Mouse (Mus musculus): ENCODE measurements around the gene Dok7. TPM values are rescaled to one million over a fixed set of nuclear protein-coding genes. Genes with fewer than 3 reads are reported as not detected.

Gene Dok7
- total RNA-seq, 2 experiments from 2014 or later: 21.7 to 29.2 TPM

- no peak for DNase-seq (ENCODE audit: low spot score in 2 of 2)
- intact Hi-C loops (cut with DNase I): loop anchor here (10.0 kb wide), 1 partner anchor 294 kb away; no protein-coding TSS in a partner anchor
Observed at GRCm38 (mm10) chr5:35050541-35050940, 6.0 kb upstream of the Dok7 start.

DNA sequence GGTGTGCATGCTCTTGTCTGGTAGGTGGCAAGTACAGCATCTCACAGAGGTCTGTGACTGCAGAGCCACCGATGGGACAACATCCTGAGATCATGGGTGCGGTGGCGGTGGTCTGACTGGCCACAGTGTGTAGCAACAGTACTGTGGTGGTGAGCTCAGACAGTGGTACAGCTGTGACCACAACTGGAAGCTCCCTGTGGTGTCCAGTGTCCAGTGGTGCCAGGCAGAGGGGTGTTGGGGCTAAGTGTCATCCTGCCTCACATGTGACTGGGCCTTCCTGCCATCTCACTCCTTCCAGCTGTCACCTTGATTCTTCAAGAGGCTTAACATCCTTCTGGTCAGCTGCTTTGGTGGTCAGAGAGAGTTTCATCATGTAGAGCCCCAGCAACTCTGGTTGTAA is 1.9 kb upstream of the Dok7 start:
- no peak for DNase-seq (ENCODE audit: low spot score in 2 of 2)
- intact Hi-C loops (cut with DNase I): loop anchor here (10.0 kb wide), 1 partner anchor 290 kb away; no protein-coding TSS in a partner anchor

DNA sequence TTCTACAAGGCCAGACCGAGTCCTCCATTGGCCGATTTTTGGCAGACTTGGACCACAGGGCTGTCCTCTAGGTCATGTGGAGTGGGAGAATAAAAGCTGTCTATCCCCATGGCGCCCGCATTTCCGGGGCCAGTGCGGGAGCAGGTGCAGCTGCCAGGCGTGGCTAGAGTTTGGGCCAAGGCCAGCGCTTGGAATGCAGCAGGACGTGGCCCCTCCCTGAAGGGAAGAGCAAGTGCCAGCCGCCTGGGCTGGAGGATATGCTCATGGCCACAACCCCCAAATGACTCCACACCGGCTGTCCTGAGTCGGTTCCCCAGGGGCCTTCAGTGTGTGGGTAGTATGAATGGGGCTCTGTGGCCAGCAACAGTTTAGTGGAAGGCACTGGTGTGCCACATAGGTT is 1.5 kb upstream of the Dok7 start:
- DNase-seq (ENCODE audit: low spot score in 2 of 2): no peak
- intact Hi-C loops (cut with DNase I): loop anchor here (10.0 kb wide), 1 partner anchor 290 kb away; no protein-coding TSS in a partner anchor

DNA sequence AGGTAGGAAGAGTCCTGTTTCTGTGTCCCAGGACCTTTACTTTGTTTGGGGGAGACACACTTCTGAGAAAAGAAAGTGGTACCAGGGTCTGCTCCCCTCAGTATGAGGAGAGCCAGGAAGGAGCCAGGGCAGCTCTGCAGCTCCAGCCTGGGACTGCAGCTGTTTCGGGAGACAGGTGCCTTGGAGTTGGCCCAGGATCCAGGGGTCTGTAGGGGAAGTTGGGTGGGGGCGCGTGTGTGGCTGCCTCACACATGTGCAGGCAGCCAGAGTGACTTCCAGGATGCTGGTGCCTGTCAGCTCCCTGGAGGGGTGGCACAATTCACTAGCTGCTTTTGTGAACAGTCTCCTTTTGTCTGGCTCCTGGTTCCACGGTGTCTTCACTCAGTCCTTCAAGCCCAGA is 1.0 kb downstream of the Dok7 start:
- DNase-seq (ENCODE audit: low spot score in 2 of 2): no peak
- intact Hi-C loops (cut with DNase I): loop anchor here (10.0 kb wide), 1 partner anchor 287 kb away; no protein-coding TSS in a partner anchor

DNA sequence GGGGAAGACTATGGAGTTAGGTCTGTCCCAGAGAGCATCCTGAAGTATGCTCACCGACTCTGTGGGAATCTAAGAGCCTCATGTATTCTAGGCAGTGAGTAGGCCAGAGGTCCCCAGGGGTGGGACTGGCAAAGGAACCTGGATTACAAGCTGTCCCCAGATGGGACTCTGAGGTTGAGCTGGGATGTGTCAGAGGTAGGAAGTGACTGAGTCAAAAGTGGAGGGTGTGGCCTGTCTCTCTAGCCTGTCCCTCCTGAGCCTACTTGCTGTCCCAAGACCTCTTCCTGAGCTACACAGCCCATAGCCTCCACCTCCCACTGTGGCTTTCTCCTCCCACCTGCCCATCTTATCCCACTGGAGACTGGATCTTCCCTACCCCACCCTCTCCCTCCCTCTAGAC is 1.6 kb downstream of the Dok7 start:
- intact Hi-C loops (cut with DNase I): loop anchor here (10.0 kb wide), 1 partner anchor 287 kb away; no protein-coding TSS in a partner anchor
- no peak for DNase-seq (ENCODE audit: low spot score in 2 of 2)

- intact Hi-C loops (cut with DNase I): no loop called here
- no peak for DNase-seq (ENCODE audit: low spot score in 2 of 2)
Observed at GRCm38 (mm10) chr5:35060098-35060497, 3.5 kb downstream of the Dok7 start.

DNA sequence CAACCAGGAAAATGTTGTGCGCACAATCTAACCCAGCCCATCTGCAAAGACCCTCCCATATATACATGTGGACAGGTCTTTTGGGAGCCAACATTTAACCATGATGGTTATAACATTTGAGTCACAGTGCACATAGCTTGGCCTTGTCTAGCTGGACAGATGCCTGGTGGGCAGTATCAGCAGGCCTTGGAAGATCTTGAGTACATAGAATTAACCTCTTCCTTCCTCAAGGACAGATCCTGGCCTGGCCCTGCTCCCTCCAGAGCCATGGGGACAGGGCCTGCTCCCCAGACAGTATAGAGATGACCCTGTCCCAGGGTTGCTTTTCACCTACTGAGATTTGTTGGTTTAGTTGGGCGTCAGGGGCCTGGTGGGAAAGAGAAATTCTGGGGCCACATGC is 13.3 kb downstream of the Dok7 start:
- intact Hi-C loops (cut with DNase I): no loop called here
- DNase-seq (ENCODE audit: low spot score in 2 of 2): no peak

- DNase-seq (ENCODE audit: low spot score in 2 of 2): no peak
- intact Hi-C loops (cut with DNase I): no loop called here
Observed at GRCm38 (mm10) chr5:35070314-35070713, 13.7 kb downstream of the Dok7 start.

DNA sequence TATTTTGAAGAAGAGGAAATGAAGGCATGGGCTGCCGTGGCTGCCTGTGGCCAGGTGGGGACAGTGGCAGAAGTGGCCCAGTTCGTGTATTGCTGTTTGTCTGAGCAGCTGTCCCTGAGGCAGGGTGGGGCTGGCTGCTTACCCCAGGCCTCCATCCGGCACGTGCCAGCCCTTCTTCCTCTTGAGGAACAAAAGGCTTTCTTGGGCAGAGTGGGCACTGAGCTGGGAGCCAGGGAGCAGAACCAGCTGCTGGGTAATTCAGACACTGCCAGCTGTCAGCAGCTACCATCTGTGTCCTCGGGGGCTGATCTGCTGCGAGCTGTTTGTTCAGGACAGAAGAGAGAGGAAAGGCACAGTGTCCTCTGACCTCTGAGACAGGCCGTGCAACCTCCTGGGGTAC is 14.4 kb downstream of the Dok7 start:
- peak; percentile 28 to 29 for DNase-seq (ENCODE audit: low spot score in 2 of 2)
- intact Hi-C loops (cut with DNase I): no loop called here

- intact Hi-C loops (cut with DNase I): no loop called here
- no peak for DNase-seq (ENCODE audit: low spot score in 2 of 2)
Observed at GRCm38 (mm10) chr5:35071855-35072254, 15.3 kb downstream of the Dok7 start.

GRCm38 (mm10) chr5:35073235-35073634 is 16.7 kb downstream of the Dok7 start:
- intact Hi-C loops (cut with DNase I): no loop called here
- DNase-seq (ENCODE audit: low spot score in 2 of 2): no peak

GRCm38 (mm10) chr5:35073992-35074391 is 17.4 kb downstream of the Dok7 start:
- intact Hi-C loops (cut with DNase I): no loop called here
- DNase-seq (ENCODE audit: low spot score in 2 of 2): peak in 1 of 2 experiments; percentile 25

- intact Hi-C loops (cut with DNase I): no loop called here
- DNase-seq (ENCODE audit: low spot score in 2 of 2): no peak
Observed at GRCm38 (mm10) chr5:35076369-35076768, 19.8 kb downstream of the Dok7 start.

DNA sequence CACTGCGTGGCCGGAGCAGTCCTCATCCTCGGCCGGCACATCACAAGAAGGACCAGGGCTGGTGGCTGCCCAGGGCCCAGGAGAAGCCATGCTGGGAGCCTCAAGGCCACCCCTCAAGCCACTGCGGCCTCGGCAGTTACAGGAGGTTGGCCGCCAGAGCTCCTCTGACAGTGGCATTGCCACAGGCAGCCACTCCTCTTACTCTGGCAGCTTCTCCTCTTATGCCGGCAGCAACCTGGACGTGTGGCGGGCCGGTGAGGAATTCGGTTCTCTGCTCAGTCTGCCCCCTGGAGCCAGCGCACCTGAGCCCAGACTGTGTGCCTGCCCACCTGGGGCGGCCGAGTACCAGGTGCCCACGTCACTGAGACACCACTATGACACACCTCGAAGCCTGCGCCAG is 22.5 kb downstream of the Dok7 start:
- intact Hi-C loops (cut with DNase I): no loop called here
- no peak for DNase-seq (ENCODE audit: low spot score in 2 of 2)

DNA sequence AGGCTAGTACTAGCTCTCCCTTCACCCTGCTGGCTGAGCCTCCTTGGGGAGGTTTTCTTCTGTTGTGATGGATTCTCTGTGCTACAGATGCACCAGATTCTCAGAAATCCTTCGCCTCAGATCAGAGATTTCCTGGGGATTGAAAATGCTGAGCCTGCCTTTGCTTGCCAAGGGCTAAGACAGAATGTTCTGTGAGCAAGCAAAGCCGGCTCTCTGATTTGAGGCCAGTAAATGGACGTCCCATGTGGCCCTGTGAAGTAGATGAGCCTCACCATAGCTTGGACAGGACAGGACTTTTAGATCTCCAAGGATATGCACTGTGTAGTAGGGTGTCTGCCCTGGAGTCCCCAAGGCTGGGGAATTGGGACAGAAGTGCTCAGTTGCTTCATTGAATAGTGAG is 28.3 kb downstream of the Dok7 start:
- DNase-seq (ENCODE audit: low spot score in 2 of 2): no peak
- intact Hi-C loops (cut with DNase I): no loop called here

- intact Hi-C loops (cut with DNase I): no loop called here
Observed at GRCm38 (mm10) chr5:35088785-35089613, 32.4 kb downstream of the Dok7 start.

DNA sequence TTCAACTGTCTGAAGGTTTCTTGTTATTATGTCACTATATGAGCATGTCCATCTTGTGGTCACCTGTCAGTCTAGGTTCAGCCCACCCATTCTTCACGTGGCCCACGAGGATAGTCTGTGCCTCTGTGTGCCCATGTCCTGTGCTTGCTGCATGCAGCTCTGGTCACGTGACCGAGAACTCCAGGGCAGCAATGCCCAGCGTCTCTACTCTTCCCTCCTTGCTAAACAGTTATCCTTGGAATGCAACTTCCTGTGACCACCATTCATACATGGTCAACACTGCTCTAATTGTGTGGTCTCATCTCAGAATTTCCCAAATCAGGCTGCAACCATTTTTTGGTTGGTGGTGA is 33.0 kb downstream of the Dok7 start:
- DNase-seq (ENCODE audit: low spot score in 2 of 2): no peak
- intact Hi-C loops (cut with DNase I): no loop called here

More at GRCm38 (mm10) chr5:35088785-35089613, 32.4 kb downstream of the Dok7 start:
- DNase-seq (ENCODE audit: low spot score in 2 of 2): peak; percentile 32 to 58

DNA sequence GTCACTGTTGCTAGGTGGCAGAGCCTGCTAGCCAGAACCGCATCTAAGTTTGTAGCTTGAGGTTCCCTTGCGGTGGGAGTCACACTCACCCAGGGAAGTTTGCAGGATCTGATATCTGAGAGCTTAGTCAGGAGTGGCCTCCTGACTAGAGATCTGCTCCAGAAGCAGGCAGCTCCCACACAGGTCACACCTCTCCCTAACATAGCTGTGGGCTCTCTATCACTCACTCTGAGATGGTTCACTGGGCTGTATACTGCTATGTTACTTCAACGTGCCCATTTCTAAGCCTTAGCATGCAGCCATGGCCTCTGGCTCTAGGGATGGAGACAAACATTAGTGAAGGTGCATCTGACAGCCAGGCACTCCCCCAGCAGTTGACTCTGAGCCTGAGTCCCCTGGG is 35.1 kb downstream of the Dok7 start:
- intact Hi-C loops (cut with DNase I): no loop called here
- no peak for DNase-seq (ENCODE audit: low spot score in 2 of 2)

GRCm38 (mm10) chr5:35103086-35103485 is 46.5 kb downstream of the Dok7 start:
- no peak for DNase-seq (ENCODE audit: low spot score in 2 of 2)
- intact Hi-C loops (cut with DNase I): no loop called here

DNA sequence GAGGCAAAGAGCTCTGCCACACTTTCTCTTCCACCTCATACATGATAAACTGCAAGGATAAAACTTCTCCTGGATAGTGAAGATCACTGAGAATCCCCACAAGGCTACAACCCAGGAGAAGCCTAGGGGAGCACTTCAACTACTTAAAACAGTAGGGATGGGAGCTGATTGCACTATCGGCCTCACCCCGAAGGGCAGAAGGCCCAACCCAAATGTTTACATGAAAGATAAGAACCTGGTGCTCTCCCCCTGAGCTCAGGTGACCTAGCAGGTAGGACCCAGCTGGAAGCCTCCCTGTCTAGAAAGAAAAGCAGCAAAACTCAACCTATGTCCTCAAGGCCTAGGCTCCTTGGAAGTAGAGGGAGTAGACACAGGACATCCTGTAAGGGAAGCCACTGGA is 47.0 kb downstream of the Dok7 start:
- no peak for DNase-seq (ENCODE audit: low spot score in 2 of 2)
- intact Hi-C loops (cut with DNase I): no loop called here

- intact Hi-C loops (cut with DNase I): no loop called here
- no peak for DNase-seq (ENCODE audit: low spot score in 2 of 2)
Observed at GRCm38 (mm10) chr5:35104183-35104959, 47.8 kb downstream of the Dok7 start.
